Mouse (Mus musculus) CH12.LX (cell line): Measurements from ENCODE around the gene Mpst. TPM values are rescaled to one million over a fixed set of nuclear protein-coding genes. Genes with fewer than 3 reads are reported as not detected.

ENCODE experiments used
- DNase-seq: peaks from one replicate; pipeline ENCODE4 v3.0.0-alpha.2; 2013; ENCODE audit errors: extremely low read depth
- H3K27ac ChIP-seq: 2 replicates; pipeline ENCODE4 v1.5.1; 2012; ENCODE audit warnings: low read depth, mild to moderate bottlenecking, control low read depth, moderate library complexity; ENCODE audit not compliant: insufficient read depth
- H3K27me3 ChIP-seq: replicated peaks from 2 replicates; pipeline ENCODE3; 2012; ENCODE audit warnings: inconsistent platforms
- H3K36me3 ChIP-seq, 2 experiments: replicated peaks in 1 of 2; 2 replicates each; pipeline versions ENCODE3 to v1.6.1; 2012; ENCODE audit warnings: inconsistent platforms in 1 of 2, low read length in 1 of 2, mild to moderate bottlenecking in 1 of 2, mixed read lengths in 1 of 2, moderate library complexity in 1 of 2; ENCODE audit not compliant: control insufficient read depth in 1 of 2, insufficient read depth in 1 of 2
- H3K4me1 ChIP-seq, 2 experiments: 2 replicates each; pipeline ENCODE4 v1.6.1; 2012; ENCODE audit warnings: inconsistent platforms in 1 of 2, moderate library complexity in 1 of 2; ENCODE audit not compliant: insufficient read depth in 2 of 2, control insufficient read depth in 1 of 2
- H3K4me2 ChIP-seq: 2 replicates; pipeline ENCODE4 v1.6.1; 2012; ENCODE audit warnings: low read depth, mild to moderate bottlenecking, control low read depth; ENCODE audit not compliant: poor library complexity, insufficient read depth, severe bottlenecking
- H3K4me3 ChIP-seq, 3 experiments: fragments of 150-350 bp in 1 of 3; sonication (generic) in 1 of 3; replicated peaks in 1 of 3; 2 replicates each; pipeline versions ENCODE3 to v1.5.1; 2011 to 2012; ENCODE audit warnings: low read depth in 2 of 3, low read length in 2 of 3, mild to moderate bottlenecking in 2 of 3, moderate library complexity in 2 of 3, control low read depth in 1 of 3, improper control_type of control experiment in 1 of 3, inconsistent platforms in 1 of 3, mixed read lengths in 1 of 3; ENCODE audit not compliant: poor library complexity in 1 of 3
- H3K79me2 ChIP-seq: replicated peaks from 2 replicates; pipeline ENCODE4 v1.6.1; 2012; ENCODE audit warnings: mild to moderate bottlenecking, moderate library complexity; ENCODE audit not compliant: control insufficient read depth, poor library complexity, insufficient read depth, severe bottlenecking; ENCODE audit errors: extremely low read depth
- H3K9ac ChIP-seq: 2 replicates; pipeline ENCODE4 v1.6.1; 2012; ENCODE audit warnings: low read depth, mild to moderate bottlenecking, control low read depth, moderate library complexity; ENCODE audit not compliant: insufficient read depth
- H3K9me3 ChIP-seq: replicated peaks from 2 replicates; pipeline ENCODE3; 2012; ENCODE audit warnings: low read length, inconsistent platforms, mixed read lengths
- CHD1 ChIP-seq: IDR thresholded peaks from 2 replicates; pipeline ENCODE4 v1.6.1; 2012; ENCODE audit warnings: low read depth, low read length, improper control_type of control experiment, inconsistent platforms
- CHD2 ChIP-seq: IDR thresholded peaks from 2 replicates; pipeline ENCODE4 v1.6.1; 2011; ENCODE audit warnings: low read length, improper control_type of control experiment
- CTCF ChIP-seq, 2 experiments: IDR thresholded peaks in 1 of 2; conservative IDR thresholded peaks in 1 of 2; 2 replicates each; pipeline ENCODE4 v1.5.1; 2011 to 2012; ENCODE audit warnings: low read depth in 2 of 2, low read length in 2 of 2, improper control_type of control experiment in 1 of 2, inconsistent platforms in 1 of 2, mild to moderate bottlenecking in 1 of 2, moderate library complexity in 1 of 2
- EP300 ChIP-seq: IDR thresholded peaks from 2 replicates; pipeline ENCODE4 v1.6.1; 2011; ENCODE audit warnings: low read length, improper control_type of control experiment
- GABPA ChIP-seq: IDR thresholded peaks from 2 replicates; pipeline ENCODE4 v1.6.1; 2012; ENCODE audit warnings: low read depth, low read length, improper control_type of control experiment, inconsistent platforms; ENCODE audit not compliant: insufficient replicate concordance
- IRF4 ChIP-seq: IDR thresholded peaks from 2 replicates; pipeline ENCODE4 v1.6.1; 2014; ENCODE audit warnings: low read depth, mild to moderate bottlenecking, inconsistent platforms, low read length, improper control_type of control experiment
- JUN ChIP-seq: IDR thresholded peaks from 2 replicates; pipeline ENCODE4 v1.6.1; 2011; ENCODE audit warnings: low read depth, mild to moderate bottlenecking, low read length, improper control_type of control experiment, moderate library complexity; ENCODE audit not compliant: insufficient read depth
- JUND ChIP-seq: conservative IDR thresholded peaks from 2 replicates; pipeline ENCODE4 v1.6.1; 2011; ENCODE audit warnings: low read depth, low read length, improper control_type of control experiment
- MAFK ChIP-seq: IDR thresholded peaks from 2 replicates; pipeline ENCODE4 v1.6.1; 2011; ENCODE audit warnings: low read length, improper control_type of control experiment; ENCODE audit not compliant: insufficient replicate concordance
- MAX ChIP-seq: IDR thresholded peaks from 2 replicates; pipeline ENCODE4 v1.6.1; 2011; ENCODE audit warnings: low read length, improper control_type of control experiment
- MAZ ChIP-seq: IDR thresholded peaks from 2 replicates; pipeline ENCODE4 v1.6.1; 2012; ENCODE audit warnings: low read depth, mild to moderate bottlenecking, inconsistent platforms, low read length, improper control_type of control experiment, moderate library complexity
- MXI1 ChIP-seq: IDR thresholded peaks from 2 replicates; pipeline ENCODE4 v1.6.1; 2011; ENCODE audit warnings: mild to moderate bottlenecking, low read depth, low read length, improper control_type of control experiment
- NELFE ChIP-seq: IDR thresholded peaks from 2 replicates; pipeline ENCODE4 v1.6.1; 2011; ENCODE audit warnings: low read depth, low read length, improper control_type of control experiment
- PAX5 ChIP-seq: IDR thresholded peaks from 2 replicates; pipeline ENCODE4 v1.6.1; 2012; ENCODE audit warnings: low read length, inconsistent platforms, mixed read lengths
- POLR2A ChIP-seq: IDR thresholded peaks from 2 replicates; pipeline ENCODE4 v1.6.1; 2011; ENCODE audit warnings: low read depth, mild to moderate bottlenecking, improper control_type of control experiment, low read length
- RAD21 ChIP-seq: IDR thresholded peaks from 2 replicates; pipeline ENCODE4 v1.6.1; 2011; ENCODE audit warnings: low read depth, mild to moderate bottlenecking, low read length, improper control_type of control experiment, moderate library complexity
- RCOR1 ChIP-seq: conservative IDR thresholded peaks from 2 replicates; pipeline ENCODE4 v1.6.1; 2012; ENCODE audit warnings: low read depth, mild to moderate bottlenecking, inconsistent platforms, low read length, improper control_type of control experiment
- SMC3 ChIP-seq: IDR thresholded peaks from 2 replicates; pipeline ENCODE4 v1.6.1; 2011; ENCODE audit warnings: low read depth, low read length, improper control_type of control experiment
- TCF12 ChIP-seq: IDR thresholded peaks from 2 replicates; pipeline ENCODE4 v1.6.1; 2014; ENCODE audit warnings: low read depth, mild to moderate bottlenecking, inconsistent platforms, low read length, improper control_type of control experiment
- ZKSCAN1 ChIP-seq: IDR thresholded peaks from 2 replicates; pipeline ENCODE4 v1.6.1; 2012; ENCODE audit warnings: low read depth, inconsistent platforms, low read length, improper control_type of control experiment, borderline replicate concordance
- dilution Hi-C: fragments of 300-500 bp; cut with MboI; formaldehyde crosslinking; loops from 2 replicates; pipeline ENCODE4 v1.14.3; 2020; ENCODE audit warnings: low sequenced_read_pairs; ENCODE audit not compliant: extremely low pct_unique_long_range_greater_than_20kb, extremely low pct_ligation_motif_present
- in situ Hi-C: fragments of 300-500 bp; cut with MboI; formaldehyde crosslinking; loops from 3 replicates; pipeline ENCODE4 v1.14.3; 2019; ENCODE audit warnings: low sequenced_read_pairs, low pct_ligation_motif_present, low pct_unique_long_range_greater_than_20kb, mixed read lengths
- polyA plus RNA-seq: library from polyadenylated mRNA; unstranded; fragments of >175 nt; gene quantifications from 2 replicates; pipeline ENCODE4 v1.2.1, GENCODE M21; 2012; ENCODE audit warnings: low read depth; ENCODE audit not compliant: insufficient read length
- total RNA-seq, 2 experiments: library from RNA; depleted of rRNA; stranded (reverse); fragments of 300-350 nt in 1 of 2; fragments of >200 nt in 1 of 2; gene quantifications; 2 replicates each; pipeline ENCODE4 v1.2.3; 2012 to 2014

The Mpst gene
- total and polyA plus RNA-seq, 3 experiments: 24.4 to 46.3 (median 27.0) TPM

- TF ChIP-seq PAX5 (no peak), NELFE (no peak), CHD2 (0 out of 2 replicates have a peak, but pooled peaks have one; percentile 11), GABPA (no peak), POLR2A (no peak), JUND (no peak; the same call in none of the 2 replicates), MAZ (peak; percentile 77; the same call in 1 of the 2 replicates), TCF12 (peak; percentile 82), CHD1 (no peak), ZKSCAN1 (no peak)
These were observed 43.6 kb downstream of the Mpst start (continued) for GRCm38 (mm10) chr15:78449694-78450418.

GRCm38 (mm10) chr15:78450419-78450768, 44.2 kb downstream of the Mpst start:
- Histone ChIP-seq H3K36me3 (no peaks in the 10 kb centered on the region), H3K27me3 (no peaks in the 10 kb centered on the region), H3K9ac (no peak overlapping the region), H3K27ac (peak overlapping the region; percentile 92), H3K4me1 (peaks cover 42 to 64% of the 10 kb centered on the region in 2 experiments), H3K79me2 (no peaks in the 10 kb centered on the region), H3K9me3 (peaks cover 3% of the 10 kb centered on the region), H3K4me2 (peak overlapping the region; percentile 30; the same call in 1 of the 2 replicates), H3K4me3 (no peak overlapping the region)
- TF ChIP-seq IRF4 (peak; percentile 85), JUND (peak; percentile 69; the same call in 1 of the 2 replicates), MAX (no peak), JUN (no peak), MAZ (peak; percentile 8; the same call in 1 of the 2 replicates), EP300 (peak; percentile 22; the same call in 1 of the 2 replicates), CTCF (conservative IDR thresholded peaks at IDR 0.05 in 1 of 2, IDR thresholded peaks at IDR 0.05 in 1 of 2; ENCODE audit: low read depth in 2 of 2, low read length in 2 of 2) (peak; percentile 25 to 60; a peak in 3 of 4 replicates), RCOR1 (no peak), MAFK (peak; percentile 64; the same call in 1 of the 2 replicates), MXI1 (peak; percentile 7; the same call in 1 of the 2 replicates), SMC3 (peak; percentile 61), RAD21 (peak; percentile 53)
- dilution Hi-C loops (no loop called here), in situ Hi-C loops (no loop called here)
- peak; percentile 91 for DNase-seq
